Mouse (Mus musculus): ENCODE results near the gene Frmpd4. TPM values are rescaled to one million over a fixed set of nuclear protein-coding genes. Genes with fewer than 3 reads are reported as not detected.

The Frmpd4 gene
- polyA plus RNA-seq (2015; fragmentation: Nextera tagmentation; extraction: Ambion mirVana) = 0.21 and 0.26 TPM in 2 replicates

DNA sequence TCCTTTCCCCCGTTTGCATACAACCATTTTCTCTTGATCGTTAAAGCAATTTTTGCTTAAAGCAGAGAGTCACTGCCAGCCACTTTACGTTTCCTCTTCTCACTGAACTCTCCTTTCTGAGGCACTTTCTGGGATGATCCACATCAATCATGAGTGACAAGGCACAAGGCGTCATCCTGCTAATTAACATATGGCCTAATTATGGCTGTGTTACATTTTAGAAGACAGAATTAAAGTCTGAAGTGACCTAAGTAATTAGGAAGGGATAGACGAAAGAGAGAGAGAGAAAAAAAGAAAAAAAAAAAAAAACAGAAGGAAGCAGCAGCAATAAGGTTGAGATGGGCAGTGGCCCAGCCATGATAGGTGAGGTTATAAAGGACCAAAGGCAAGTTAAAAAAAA, at the start of gene Frmpd4:
Gene Frmpd4, minus strand, starts transcription at position 101 of the 400 bp plus-strand sequence.
- 70% methylated on average over 5 of the region's 5 CpGs for WGBS
- H3K9ac ChIP-seq (ENCODE audit: low read length) = no peak within 1 kb of the TSS
- H3K27ac ChIP-seq (ENCODE audit: low read length) = no peak within 1 kb of the TSS
- ATAC-seq (ENCODE audit: insufficient read depth, low FRiP score) = no peak
- H3K4me3 ChIP-seq (replicated peaks; ENCODE audit: low read length) = no peak within 1 kb of the TSS
- H3K9me3 ChIP-seq (replicated peaks; ENCODE audit: control insufficient read depth, low read length) = no peaks in the 10 kb centered on the region
- H3K4me1 ChIP-seq (ENCODE audit: control insufficient read depth, insufficient read depth, low read length) = no peaks in the 10 kb centered on the region
- H3K4me2 ChIP-seq (ENCODE audit: low read depth, low read length) = no peak within 1 kb of the TSS
- H3K36me3 ChIP-seq (ENCODE audit: control insufficient read depth, insufficient read depth, low read length) = no peaks in the 10 kb centered on the region
- no peaks in the 10 kb centered on the region; the same call in 1 of the 2 replicates for H3K27me3 ChIP-seq (ENCODE audit: control insufficient read depth, insufficient read depth, low read length)

DNA sequence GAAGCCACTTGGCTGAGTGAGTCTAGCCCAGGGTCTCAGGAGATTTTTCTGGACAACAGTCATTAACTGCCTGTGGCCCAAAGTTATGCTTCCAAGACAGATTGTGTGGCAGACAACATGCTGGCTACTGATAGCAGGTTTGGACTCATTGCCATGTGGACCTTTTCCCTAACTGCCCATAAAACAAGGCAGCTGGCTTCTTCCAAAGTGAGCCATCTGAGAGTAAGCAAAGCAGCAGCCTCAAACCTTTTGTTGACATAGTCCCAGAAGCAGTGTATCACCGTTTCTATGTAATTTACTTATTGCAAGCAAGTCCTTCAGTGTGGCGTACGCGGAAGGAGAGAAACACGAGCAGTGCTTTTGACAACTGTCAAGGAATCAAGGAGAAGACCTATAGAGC, 18.2 kb upstream of the Frmpd4 start:
- ATAC-seq (ENCODE audit: insufficient read depth, low FRiP score) = no peak
- no peak overlapping the region for H3K9ac ChIP-seq (ENCODE audit: low read length)
- 66% methylated on average over 5 of the region's 5 CpGs for WGBS

GRCm38 (mm10) chrX:168584303-168584702, 7.3 kb upstream of the Frmpd4 start:
- H3K4me2 ChIP-seq (ENCODE audit: low read depth, low read length) = no peak overlapping the region
- no peaks in the 10 kb centered on the region for H3K9me3 ChIP-seq (replicated peaks; ENCODE audit: control insufficient read depth, low read length)
- no peak for ATAC-seq (ENCODE audit: insufficient read depth, low FRiP score)
- H3K36me3 ChIP-seq (ENCODE audit: control insufficient read depth, insufficient read depth, low read length) = no peaks in the 10 kb centered on the region
- H3K4me3 ChIP-seq (replicated peaks; ENCODE audit: low read length) = no peak overlapping the region
- 67% methylated on average over 1 of the region's 1 CpGs for WGBS
- no peak overlapping the region for H3K9ac ChIP-seq (ENCODE audit: low read length)
- no peak overlapping the region for H3K27ac ChIP-seq (ENCODE audit: low read length)
- H3K4me1 ChIP-seq (ENCODE audit: control insufficient read depth, insufficient read depth, low read length) = no peaks in the 10 kb centered on the region
- no peaks in the 10 kb centered on the region for H3K27me3 ChIP-seq (ENCODE audit: control insufficient read depth, insufficient read depth, low read length)

More for the DNA sequence above, 18.2 kb upstream of the Frmpd4 start:
- Histone ChIP-seq H3K4me1 (ENCODE audit: control insufficient read depth, insufficient read depth, low read length) (no peaks in the 10 kb centered on the region), H3K9me3 (replicated peaks; ENCODE audit: control insufficient read depth, low read length) (no peaks in the 10 kb centered on the region), H3K4me3 (replicated peaks; ENCODE audit: low read length) (no peak overlapping the region), H3K27me3 (ENCODE audit: control insufficient read depth, insufficient read depth, low read length) (peaks cover under 1% of the 10 kb centered on the region; the same call in 1 of the 2 replicates), H3K4me2 (ENCODE audit: low read depth, low read length) (no peak overlapping the region), H3K27ac (ENCODE audit: low read length) (no peak overlapping the region), H3K36me3 (ENCODE audit: control insufficient read depth, insufficient read depth, low read length) (no peaks in the 10 kb centered on the region)

- no peaks in the 10 kb centered on the region for H3K36me3 ChIP-seq (ENCODE audit: control insufficient read depth, insufficient read depth, low read length)
- 54% methylated on average over 4 of the region's 4 CpGs for WGBS
- H3K4me3 ChIP-seq (replicated peaks; ENCODE audit: low read length) = no peak overlapping the region
- H3K9ac ChIP-seq (ENCODE audit: low read length) = no peak overlapping the region
- H3K27ac ChIP-seq (ENCODE audit: low read length) = no peak overlapping the region
- H3K9me3 ChIP-seq (replicated peaks; ENCODE audit: control insufficient read depth, low read length) = no peaks in the 10 kb centered on the region
- H3K4me1 ChIP-seq (ENCODE audit: control insufficient read depth, insufficient read depth, low read length) = no peaks in the 10 kb centered on the region
- no peak for ATAC-seq (ENCODE audit: insufficient read depth, low FRiP score)
- no peak overlapping the region for H3K4me2 ChIP-seq (ENCODE audit: low read depth, low read length)
- no peaks in the 10 kb centered on the region; the same call in 1 of the 2 replicates for H3K27me3 ChIP-seq (ENCODE audit: control insufficient read depth, insufficient read depth, low read length)
Measured at GRCm38 (mm10) chrX:168571808-168572207, 5.2 kb downstream of the Frmpd4 start.

- Histone ChIP-seq H3K9ac (ENCODE audit: low read length) (no peak overlapping the region), H3K36me3 (ENCODE audit: control insufficient read depth, insufficient read depth, low read length) (no peaks in the 10 kb centered on the region), H3K4me3 (replicated peaks; ENCODE audit: low read length) (no peak overlapping the region), H3K4me2 (ENCODE audit: low read depth, low read length) (no peak overlapping the region), H3K27me3 (ENCODE audit: control insufficient read depth, insufficient read depth, low read length) (no peaks in the 10 kb centered on the region; the same call in 1 of the 2 replicates), H3K4me1 (ENCODE audit: control insufficient read depth, insufficient read depth, low read length) (no peaks in the 10 kb centered on the region), H3K9me3 (replicated peaks; ENCODE audit: control insufficient read depth, low read length) (no peaks in the 10 kb centered on the region), H3K27ac (ENCODE audit: low read length) (no peak overlapping the region)
- ATAC-seq (ENCODE audit: insufficient read depth, low FRiP score) = no peak
- 69% methylated on average over 5 of the region's 5 CpGs for WGBS
Measured at GRCm38 (mm10) chrX:168569231-168569630, 7.8 kb downstream of the Frmpd4 start.

DNA sequence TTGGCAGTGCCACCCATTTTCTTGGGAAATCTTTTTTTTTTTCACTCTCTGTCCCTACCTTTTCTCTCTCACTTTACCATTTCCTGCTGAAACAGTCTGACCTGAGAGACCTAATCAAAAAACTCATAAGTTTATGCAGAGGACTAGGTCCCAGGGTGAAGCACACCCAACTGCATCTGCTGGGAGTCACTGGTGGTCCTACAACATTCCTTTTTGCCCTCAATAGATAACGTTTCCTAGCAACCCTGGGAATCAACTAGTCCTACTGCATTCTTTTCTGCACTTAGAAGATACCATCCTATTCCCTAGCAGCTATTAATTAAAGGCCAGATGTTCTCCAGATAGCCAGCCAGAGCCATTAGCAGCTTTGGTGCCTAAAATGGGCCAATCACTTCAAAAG, 71.8 kb downstream of the Frmpd4 start:
- 57% methylated on average over 1 of the region's 1 CpGs for WGBS
- no peak overlapping the region for H3K9ac ChIP-seq (ENCODE audit: low read length)

GRCm38 (mm10) chrX:168455233-168455632, 121.8 kb downstream of the Frmpd4 start:
- Histone ChIP-seq H3K9me3 (replicated peaks; ENCODE audit: control insufficient read depth, low read length) (no peaks in the 10 kb centered on the region), H3K9ac (ENCODE audit: low read length) (no peak overlapping the region), H3K4me1 (ENCODE audit: control insufficient read depth, insufficient read depth, low read length) (no peaks in the 10 kb centered on the region), H3K27me3 (ENCODE audit: control insufficient read depth, insufficient read depth, low read length) (no peaks in the 10 kb centered on the region), H3K27ac (ENCODE audit: low read length) (no peak overlapping the region), H3K4me2 (ENCODE audit: low read depth, low read length) (no peak overlapping the region), H3K36me3 (ENCODE audit: control insufficient read depth, insufficient read depth, low read length) (no peaks in the 10 kb centered on the region), H3K4me3 (replicated peaks; ENCODE audit: low read length) (no peak overlapping the region)
- 87% methylated on average over 2 of the region's 2 CpGs for WGBS
- ATAC-seq (ENCODE audit: insufficient read depth, low FRiP score) = no peak

More for the DNA sequence above, 71.8 kb downstream of the Frmpd4 start:
- no peak for ATAC-seq (ENCODE audit: insufficient read depth, low FRiP score)
- H3K4me1 ChIP-seq (ENCODE audit: control insufficient read depth, insufficient read depth, low read length) = no peaks in the 10 kb centered on the region
- H3K4me3 ChIP-seq (replicated peaks; ENCODE audit: low read length) = no peak overlapping the region
- H3K4me2 ChIP-seq (ENCODE audit: low read depth, low read length) = no peak overlapping the region
- no peaks in the 10 kb centered on the region; the same call in 1 of the 2 replicates for H3K9me3 ChIP-seq (replicated peaks; ENCODE audit: control insufficient read depth, low read length)
- no peaks in the 10 kb centered on the region; the same call in 1 of the 2 replicates for H3K27me3 ChIP-seq (ENCODE audit: control insufficient read depth, insufficient read depth, low read length)
- no peaks in the 10 kb centered on the region for H3K36me3 ChIP-seq (ENCODE audit: control insufficient read depth, insufficient read depth, low read length)
- H3K27ac ChIP-seq (ENCODE audit: low read length) = no peak overlapping the region

DNA sequence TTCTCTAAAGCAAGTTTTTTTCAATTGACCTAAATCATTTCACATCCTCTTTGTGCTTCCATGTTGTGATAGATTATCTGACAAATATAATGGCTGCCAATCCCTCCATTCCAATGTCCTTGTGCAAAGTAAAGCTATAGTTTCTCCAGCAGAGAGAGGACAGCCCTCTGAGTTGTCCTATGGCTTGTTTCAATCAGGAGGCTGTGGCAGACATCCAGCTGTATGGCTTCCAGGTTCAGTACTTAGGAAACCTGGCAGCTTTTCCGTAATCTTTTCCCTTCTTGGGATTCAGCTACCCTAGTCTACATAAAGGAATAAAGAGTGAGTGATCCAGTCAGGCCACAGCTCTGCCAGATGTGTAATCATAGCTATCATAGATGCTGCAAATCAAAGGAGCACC, 145.8 kb downstream of the Frmpd4 start:
- H3K4me1 ChIP-seq (ENCODE audit: control insufficient read depth, insufficient read depth, low read length) = no peaks in the 10 kb centered on the region
- H3K4me2 ChIP-seq (ENCODE audit: low read depth, low read length) = no peak overlapping the region
- no peak for ATAC-seq (ENCODE audit: insufficient read depth, low FRiP score)
- H3K36me3 ChIP-seq (ENCODE audit: control insufficient read depth, insufficient read depth, low read length) = no peaks in the 10 kb centered on the region
- no peak overlapping the region for H3K4me3 ChIP-seq (replicated peaks; ENCODE audit: low read length)
- WGBS = 75% methylated on average over 1 of the region's 1 CpGs
- H3K9me3 ChIP-seq (replicated peaks; ENCODE audit: control insufficient read depth, low read length) = no peaks in the 10 kb centered on the region
- H3K27me3 ChIP-seq (ENCODE audit: control insufficient read depth, insufficient read depth, low read length) = no peaks in the 10 kb centered on the region
- H3K27ac ChIP-seq (ENCODE audit: low read length) = no peak overlapping the region
- H3K9ac ChIP-seq (ENCODE audit: low read length) = no peak overlapping the region

GRCm38 (mm10) chrX:168429814-168430213, 147.2 kb downstream of the Frmpd4 start:
- no peak for ATAC-seq (ENCODE audit: insufficient read depth, low FRiP score)
- Histone ChIP-seq H3K9ac (ENCODE audit: low read length) (no peak overlapping the region), H3K9me3 (replicated peaks; ENCODE audit: control insufficient read depth, low read length) (no peaks in the 10 kb centered on the region), H3K27me3 (ENCODE audit: control insufficient read depth, insufficient read depth, low read length) (no peaks in the 10 kb centered on the region), H3K4me3 (replicated peaks; ENCODE audit: low read length) (no peak overlapping the region), H3K4me2 (ENCODE audit: low read depth, low read length) (no peak overlapping the region), H3K27ac (ENCODE audit: low read length) (no peak overlapping the region), H3K36me3 (ENCODE audit: control insufficient read depth, insufficient read depth, low read length) (no peaks in the 10 kb centered on the region), H3K4me1 (ENCODE audit: control insufficient read depth, insufficient read depth, low read length) (no peaks in the 10 kb centered on the region)
- WGBS = 85% methylated on average over 4 of the region's 4 CpGs

Data from stomach, embryonic 16.5 days (tissue).